Mouse (Mus musculus) layer of hippocampus, postnatal 10 days (tissue): Measurements from ENCODE around the gene Ssx9. TPM values are rescaled to one million over a fixed set of nuclear protein-coding genes. Genes with fewer than 3 reads are reported as not detected.
A peak's percentile ranks its signal among the peaks of the same experiment; 100 is the strongest.
"Not testable (repeated sequence)": the region's sequence is repeated elsewhere in the genome, so short reads cannot be mapped to it uniquely, and the experiment has no call there.

Source experiments
- DNase-seq, 2 experiments: peaks; one replicate each; pipeline ENCODE4 v3.0.0; 2021; ENCODE audit warnings: low spot score in 2 of 2
- long read RNA-seq: library from polyadenylated mRNA; stranded (forward); transcript quantifications from one replicate; pipeline ENCODE4 v2.0.0, GENCODE M21; 2023
- total RNA-seq, 2 experiments: library from RNA; stranded (reverse); gene quantifications; 2 replicates each; pipeline ENCODE4 v1.2.3; 2021

Gene Ssx9
- total RNA-seq = not detected
- long read RNA-seq = 0 reads

DNA sequence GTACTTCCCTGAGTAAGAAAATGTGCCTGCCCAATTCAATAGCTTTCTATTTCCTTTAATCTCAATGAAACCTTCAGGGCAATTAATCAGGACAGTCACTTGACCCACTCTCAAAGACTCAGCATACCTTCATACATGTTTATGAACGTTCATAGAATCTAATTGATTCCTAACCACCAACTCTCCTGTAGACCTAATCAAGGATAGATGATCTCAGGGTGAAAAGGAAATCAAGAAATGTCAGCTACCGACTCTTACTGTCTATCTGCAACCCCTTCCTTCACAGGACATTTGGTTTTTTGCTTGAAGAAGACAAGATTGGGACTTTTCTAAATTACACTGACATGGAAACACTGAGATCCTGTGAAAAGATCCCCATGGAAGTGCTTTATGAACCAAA, at the start of gene Ssx9:
Gene Ssx9, plus strand, starts transcription at position 301 of the 400 bp plus-strand sequence.
- not testable (repeated sequence) for DNase-seq

GRCm38 (mm10) chrX:8732907-8733306, 15.3 kb upstream of the Ssx9 start:
- peak; percentile 9 to 36 for DNase-seq

DNA sequence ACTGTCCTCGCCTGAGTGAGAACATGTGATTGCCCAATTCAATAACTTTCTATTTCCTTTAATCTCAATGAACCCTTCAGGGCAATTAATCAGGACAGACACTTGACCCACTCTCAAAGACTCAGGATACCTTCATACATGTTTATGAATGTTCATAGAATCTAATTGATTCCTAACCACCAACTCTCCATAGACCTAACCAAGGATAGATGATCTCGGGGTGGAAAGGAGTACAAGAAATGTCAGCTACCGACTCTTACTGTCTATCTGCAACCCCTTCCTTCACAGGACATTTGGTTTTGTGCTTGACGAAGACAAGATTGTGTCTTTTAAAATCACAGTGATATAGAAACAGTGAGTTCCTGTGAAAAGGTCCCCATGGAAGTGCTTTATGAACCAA, 55.2 kb downstream of the Ssx9 start, which contains the start of gene Ssxb5:
Gene Ssxb5, plus strand, starts transcription at position 301 of the 400 bp plus-strand sequence.
- not testable (repeated sequence) for DNase-seq

Other genes with a start within 250 kb of the Ssx9 start
- not detected for gene Gm14459, start 223.5 kb upstream of the Ssx9 start, total RNA-seq
- not detected for gene Ssxb6, start 200.2 kb upstream of the Ssx9 start, total RNA-seq
- not detected for gene Ssxb3, start 156.6 kb upstream of the Ssx9 start, total RNA-seq
- gene Ssxb8, start 57.6 kb upstream of the Ssx9 start, total RNA-seq = not detected
- gene Ssxb5, start 55.3 kb downstream of the Ssx9 start, total RNA-seq = not detected
- gene Gm6592, start 95.6 kb downstream of the Ssx9 start, total RNA-seq = not detected
- not detected for gene Gm5751, start 125.8 kb downstream of the Ssx9 start, total RNA-seq
- 10 to 100 TPM; 24.0 to 26.4 TPM for gene B630019K06Rik, start 143.9 kb downstream of the Ssx9 start, total RNA-seq
- not detected for gene Fthl17b, start 214.5 kb downstream of the Ssx9 start, total RNA-seq
- not detected for gene Fthl17c, start 228.1 kb downstream of the Ssx9 start, total RNA-seq
- gene Fthl17d, start 238.3 kb downstream of the Ssx9 start, total RNA-seq = not detected